Mouse (Mus musculus) CH12.LX (cell line): ENCODE measurements around the gene Nt5c2. TPM values are rescaled to one million over a fixed set of nuclear protein-coding genes. Genes with fewer than 3 reads are reported as not detected.

Experiments used
- DNase-seq: peaks from one replicate; pipeline ENCODE4 v3.0.0-alpha.2; 2013; ENCODE audit errors: extremely low read depth
- H3K27ac ChIP-seq: 2 replicates; pipeline ENCODE4 v1.5.1; 2012; ENCODE audit warnings: low read depth, mild to moderate bottlenecking, control low read depth, moderate library complexity; ENCODE audit not compliant: insufficient read depth
- H3K27me3 ChIP-seq: replicated peaks from 2 replicates; pipeline ENCODE3; 2012; ENCODE audit warnings: inconsistent platforms
- H3K36me3 ChIP-seq, 2 experiments: replicated peaks in 1 of 2; 2 replicates each; pipeline versions ENCODE3 to v1.6.1; 2012; ENCODE audit warnings: inconsistent platforms in 1 of 2, low read length in 1 of 2, mild to moderate bottlenecking in 1 of 2, mixed read lengths in 1 of 2, moderate library complexity in 1 of 2; ENCODE audit not compliant: control insufficient read depth in 1 of 2, insufficient read depth in 1 of 2
- H3K4me1 ChIP-seq, 2 experiments: 2 replicates each; pipeline ENCODE4 v1.6.1; 2012; ENCODE audit warnings: inconsistent platforms in 1 of 2, moderate library complexity in 1 of 2; ENCODE audit not compliant: insufficient read depth in 2 of 2, control insufficient read depth in 1 of 2
- H3K4me2 ChIP-seq: 2 replicates; pipeline ENCODE4 v1.6.1; 2012; ENCODE audit warnings: low read depth, mild to moderate bottlenecking, control low read depth; ENCODE audit not compliant: poor library complexity, insufficient read depth, severe bottlenecking
- H3K4me3 ChIP-seq, 3 experiments: fragments of 150-350 bp in 1 of 3; sonication (generic) in 1 of 3; replicated peaks in 1 of 3; 2 replicates each; pipeline versions ENCODE3 to v1.5.1; 2011 to 2012; ENCODE audit warnings: low read depth in 2 of 3, low read length in 2 of 3, mild to moderate bottlenecking in 2 of 3, moderate library complexity in 2 of 3, control low read depth in 1 of 3, improper control_type of control experiment in 1 of 3, inconsistent platforms in 1 of 3, mixed read lengths in 1 of 3; ENCODE audit not compliant: poor library complexity in 1 of 3
- H3K79me2 ChIP-seq: replicated peaks from 2 replicates; pipeline ENCODE4 v1.6.1; 2012; ENCODE audit warnings: mild to moderate bottlenecking, moderate library complexity; ENCODE audit not compliant: control insufficient read depth, poor library complexity, insufficient read depth, severe bottlenecking; ENCODE audit errors: extremely low read depth
- H3K9ac ChIP-seq: 2 replicates; pipeline ENCODE4 v1.6.1; 2012; ENCODE audit warnings: low read depth, mild to moderate bottlenecking, control low read depth, moderate library complexity; ENCODE audit not compliant: insufficient read depth
- H3K9me3 ChIP-seq: replicated peaks from 2 replicates; pipeline ENCODE3; 2012; ENCODE audit warnings: low read length, inconsistent platforms, mixed read lengths
- BHLHE40 ChIP-seq: IDR thresholded peaks from 2 replicates; pipeline ENCODE4 v1.6.1; 2011; ENCODE audit warnings: mild to moderate bottlenecking, low read depth, low read length, improper control_type of control experiment
- E2F4 ChIP-seq: IDR thresholded peaks from 2 replicates; pipeline ENCODE4 v1.6.1; 2011; ENCODE audit warnings: low read depth, low read length, improper control_type of control experiment; ENCODE audit not compliant: insufficient replicate concordance
- ELF1 ChIP-seq: IDR thresholded peaks from 2 replicates; pipeline ENCODE4 v1.6.1; 2014; ENCODE audit warnings: low read depth, mild to moderate bottlenecking, inconsistent platforms, low read length, improper control_type of control experiment
- EP300 ChIP-seq: IDR thresholded peaks from 2 replicates; pipeline ENCODE4 v1.6.1; 2011; ENCODE audit warnings: low read length, improper control_type of control experiment
- ETS1 ChIP-seq: conservative IDR thresholded peaks from 2 replicates; pipeline ENCODE4 v1.6.1; 2012; ENCODE audit warnings: low read depth, mild to moderate bottlenecking, inconsistent platforms, low read length, improper control_type of control experiment, moderate library complexity
- HCFC1 ChIP-seq: IDR thresholded peaks from 2 replicates; pipeline ENCODE4 v1.6.1; 2012; ENCODE audit warnings: low read depth, mild to moderate bottlenecking, inconsistent platforms, low read length, improper control_type of control experiment
- IRF4 ChIP-seq: IDR thresholded peaks from 2 replicates; pipeline ENCODE4 v1.6.1; 2014; ENCODE audit warnings: low read depth, mild to moderate bottlenecking, inconsistent platforms, low read length, improper control_type of control experiment
- JUN ChIP-seq: IDR thresholded peaks from 2 replicates; pipeline ENCODE4 v1.6.1; 2011; ENCODE audit warnings: low read depth, mild to moderate bottlenecking, low read length, improper control_type of control experiment, moderate library complexity; ENCODE audit not compliant: insufficient read depth
- JUND ChIP-seq: conservative IDR thresholded peaks from 2 replicates; pipeline ENCODE4 v1.6.1; 2011; ENCODE audit warnings: low read depth, low read length, improper control_type of control experiment
- KAT2A ChIP-seq: IDR thresholded peaks from 2 replicates; pipeline ENCODE4 v1.6.1; 2012; ENCODE audit warnings: low read length, improper control_type of control experiment, inconsistent platforms; ENCODE audit not compliant: insufficient replicate concordance
- MAX ChIP-seq: IDR thresholded peaks from 2 replicates; pipeline ENCODE4 v1.6.1; 2011; ENCODE audit warnings: low read length, improper control_type of control experiment
- MAZ ChIP-seq: IDR thresholded peaks from 2 replicates; pipeline ENCODE4 v1.6.1; 2012; ENCODE audit warnings: low read depth, mild to moderate bottlenecking, inconsistent platforms, low read length, improper control_type of control experiment, moderate library complexity
- MEF2A ChIP-seq: IDR thresholded peaks from 2 replicates; pipeline ENCODE4 v1.6.1; 2014; ENCODE audit warnings: low read depth, mild to moderate bottlenecking, inconsistent platforms, low read length, improper control_type of control experiment, borderline replicate concordance
- MYC ChIP-seq: IDR thresholded peaks from 2 replicates; pipeline ENCODE4 v1.6.1; 2011; ENCODE audit warnings: low read depth, mild to moderate bottlenecking, improper control_type of control experiment, low read length
- NELFE ChIP-seq: IDR thresholded peaks from 2 replicates; pipeline ENCODE4 v1.6.1; 2011; ENCODE audit warnings: low read depth, low read length, improper control_type of control experiment
- NRF1 ChIP-seq: IDR thresholded peaks from 2 replicates; pipeline ENCODE4 v1.6.1; 2014; ENCODE audit warnings: low read depth, mild to moderate bottlenecking, inconsistent platforms, low read length, improper control_type of control experiment, moderate library complexity
- POLR2A ChIP-seq: IDR thresholded peaks from 2 replicates; pipeline ENCODE4 v1.6.1; 2011; ENCODE audit warnings: low read depth, mild to moderate bottlenecking, improper control_type of control experiment, low read length
- RAD21 ChIP-seq: IDR thresholded peaks from 2 replicates; pipeline ENCODE4 v1.6.1; 2011; ENCODE audit warnings: low read depth, mild to moderate bottlenecking, low read length, improper control_type of control experiment, moderate library complexity
- SIN3A ChIP-seq: IDR thresholded peaks from 2 replicates; pipeline ENCODE4 v1.6.1; 2012; ENCODE audit warnings: low read length, improper control_type of control experiment, inconsistent platforms
- SMC3 ChIP-seq: IDR thresholded peaks from 2 replicates; pipeline ENCODE4 v1.6.1; 2011; ENCODE audit warnings: low read depth, low read length, improper control_type of control experiment
- TBP ChIP-seq: conservative IDR thresholded peaks from 2 replicates; pipeline ENCODE4 v1.6.1; 2011; ENCODE audit warnings: low read depth, low read length, improper control_type of control experiment
- UBTF ChIP-seq: IDR thresholded peaks from 2 replicates; pipeline ENCODE4 v1.6.1; 2012; ENCODE audit warnings: low read depth, mild to moderate bottlenecking, inconsistent platforms, low read length, improper control_type of control experiment, moderate library complexity
- ZKSCAN1 ChIP-seq: IDR thresholded peaks from 2 replicates; pipeline ENCODE4 v1.6.1; 2012; ENCODE audit warnings: low read depth, inconsistent platforms, low read length, improper control_type of control experiment, borderline replicate concordance
- dilution Hi-C: fragments of 300-500 bp; cut with MboI; formaldehyde crosslinking; loops from 2 replicates; pipeline ENCODE4 v1.14.3; 2020; ENCODE audit warnings: low sequenced_read_pairs; ENCODE audit not compliant: extremely low pct_unique_long_range_greater_than_20kb, extremely low pct_ligation_motif_present
- in situ Hi-C: fragments of 300-500 bp; cut with MboI; formaldehyde crosslinking; loops from 3 replicates; pipeline ENCODE4 v1.14.3; 2019; ENCODE audit warnings: low sequenced_read_pairs, low pct_ligation_motif_present, low pct_unique_long_range_greater_than_20kb, mixed read lengths
- polyA plus RNA-seq: library from polyadenylated mRNA; unstranded; fragments of >175 nt; gene quantifications from 2 replicates; pipeline ENCODE4 v1.2.1, GENCODE M21; 2012; ENCODE audit warnings: low read depth; ENCODE audit not compliant: insufficient read length
- total RNA-seq, 2 experiments: library from RNA; depleted of rRNA; stranded (reverse); fragments of 300-350 nt in 1 of 2; fragments of >200 nt in 1 of 2; gene quantifications; 2 replicates each; pipeline ENCODE4 v1.2.3; 2012 to 2014

Nt5c2 gene
- total and polyA plus RNA-seq, 3 experiments, result 15.1 to 62.9 (median 21.1) TPM

DNA sequence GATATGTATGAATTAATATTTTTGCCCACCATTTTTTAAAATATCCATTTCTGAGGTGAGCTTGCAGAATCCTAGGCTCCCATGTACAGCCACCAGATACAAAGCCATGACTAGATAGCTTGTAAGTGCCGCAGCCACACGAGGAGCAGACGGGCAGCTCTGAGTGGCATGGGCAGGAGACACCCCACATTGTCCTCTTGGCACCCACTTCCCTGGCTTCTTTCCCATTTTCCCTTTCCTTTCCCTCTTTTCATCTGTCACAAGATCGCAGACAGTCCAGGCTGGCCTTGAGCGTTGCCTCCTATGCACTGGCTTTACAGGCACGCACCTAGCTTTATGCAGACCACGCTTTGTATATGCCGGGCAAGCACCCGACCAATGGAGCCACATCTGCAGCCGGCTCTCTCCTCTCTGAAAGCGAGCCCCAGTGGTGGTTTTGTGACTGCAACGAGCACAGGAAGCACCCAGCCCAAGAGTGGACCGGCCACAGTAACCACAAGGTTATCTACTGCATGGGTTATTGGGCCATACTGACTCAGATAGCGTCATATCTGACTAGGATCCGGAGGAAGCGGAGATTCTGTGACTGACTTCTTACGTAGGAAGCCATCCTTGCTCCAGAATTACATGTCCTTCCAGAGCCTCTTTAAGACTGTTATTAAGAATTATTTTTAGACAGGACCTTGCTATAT, 151.6 kb downstream of the Nt5c2 start:
- H3K4me3 ChIP-seq, result no peak overlapping the region
- H3K27ac ChIP-seq, result no peak overlapping the region
- TF ChIP-seq ZKSCAN1 (no peak), ELF1 (no peak), ETS1 (no peak), UBTF (no peak), MAX (no peak), SMC3 (no peak), E2F4 (no peak), MEF2A (no peak), JUN (no peak), TBP (no peak), IRF4 (no peak), MAZ (no peak), HCFC1 (no peak)
- in situ Hi-C loops, result no loop called here
- H3K27me3 ChIP-seq, result no peaks in the 10 kb centered on the region
- peaks cover 0 to 2% of the 10 kb centered on the region in 2 experiments for H3K36me3 ChIP-seq
- H3K4me2 ChIP-seq, result no peak overlapping the region
- peak; percentile 21 for DNase-seq
- no peak overlapping the region for H3K9ac ChIP-seq
- H3K4me1 ChIP-seq, result peaks cover 4 to 5% of the 10 kb centered on the region in 2 experiments; a peak in 1 of 4 replicates
- H3K79me2 ChIP-seq, result no peaks in the 10 kb centered on the region
- dilution Hi-C loops, result no loop called here
- H3K9me3 ChIP-seq, result no peaks in the 10 kb centered on the region

DNA sequence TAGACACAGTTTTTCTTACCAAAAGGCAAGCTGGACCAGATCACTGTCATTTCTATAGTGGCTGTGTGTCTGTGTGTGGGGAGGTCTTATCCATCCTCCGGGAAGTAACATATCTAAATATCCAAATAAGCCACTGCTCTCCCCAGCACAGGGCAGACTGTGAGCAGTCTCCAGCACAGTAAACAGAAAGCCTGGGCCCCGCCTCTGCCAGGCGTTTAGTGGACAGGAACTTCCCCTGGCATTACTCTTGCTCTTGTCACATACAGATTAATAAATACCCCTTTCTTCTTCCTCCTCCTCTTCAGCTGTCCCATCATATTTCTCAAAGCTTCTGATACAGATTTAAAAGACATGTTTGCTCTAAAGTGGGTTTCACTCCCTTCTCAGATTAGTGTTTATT, 152.4 kb downstream of the Nt5c2 start:
- no peak for DNase-seq
- no peak overlapping the region for H3K4me3 ChIP-seq
- no peak for TF ChIP-seq NELFE
- no peak for TF ChIP-seq RAD21
- no peak for TF ChIP-seq ETS1
- no peak for TF ChIP-seq HCFC1
- TF ChIP-seq KAT2A, result no peak
- TF ChIP-seq BHLHE40, result no peak
- no peak for TF ChIP-seq MAZ
- no peak for TF ChIP-seq SIN3A
- TF ChIP-seq EP300, result no peak
- no peak for TF ChIP-seq MYC
- TF ChIP-seq IRF4, result no peak
- TF ChIP-seq JUND, result no peak
- TF ChIP-seq NRF1, result no peak
- no peak for TF ChIP-seq POLR2A
- TF ChIP-seq, all 38 proteins: peak for 0
- Histone ChIP-seq H3K27ac (no peak overlapping the region), H3K27me3 (no peaks in the 10 kb centered on the region), H3K9ac (no peak overlapping the region), H3K36me3 (peaks cover 0 to 2% of the 10 kb centered on the region in 2 experiments), H3K9me3 (no peaks in the 10 kb centered on the region), H3K4me1 (peaks cover 4 to 5% of the 10 kb centered on the region in 2 experiments; a peak in 1 of 4 replicates), H3K79me2 (no peaks in the 10 kb centered on the region), H3K4me2 (no peak overlapping the region)
- in situ Hi-C loops, result no loop called here
- dilution Hi-C loops, result no loop called here
